In genomic region chr3:117494118-117494517, GRCm38 (mm10) we compare ENCODE assay signal across 8 mouse cellular contexts.
DNase-seq lines count a peak whose midpoint lies in the region; ATAC-seq and TF ChIP-seq lines count a peak whose summit lies in the region.

No protein-coding gene starts in this region.

- WGBS in lung, embryonic 14.5 days: 59% methylated on average over 2 of the region's 2 CpGs

- H3K4me3 ChIP-seq in lung, embryonic 14.5 days (ENCODE audit: low read depth, low read length): no peak overlapping the region

- no peak overlapping the region for H3K27ac ChIP-seq in lung, embryonic 14.5 days (ENCODE audit: low read depth)

- H3K9ac ChIP-seq in lung, embryonic 14.5 days: no peak overlapping the region

- H3K36me3 ChIP-seq in lung, embryonic 14.5 days (ENCODE audit: insufficient read depth): no peaks in the 10 kb centered on the region

- peak; percentile 27 for DNase-seq in kidney, adult 9 months
- DNase-seq in kidney, adult 11 months: no peak
- DNase-seq in MN1 (ENCODE audit: low spot score): peak; percentile 42
- peak; percentile 64 for DNase-seq in adrenal gland, postnatal 14 days
- peak; percentile 23 to 40 for DNase-seq in frontal cortex, postnatal 25 days (ENCODE audit: low spot score in 2 of 2)
- peak; percentile 76 for DNase-seq in lung, embryonic 14.5 days
- DNase-seq in spleen, adult 18-20 months: no peak
- no peak for DNase-seq in urinary bladder, postnatal 10 days (ENCODE audit: low spot score)

- H3K4me2 ChIP-seq in lung, embryonic 14.5 days: no peak overlapping the region

- no peak for ATAC-seq in lung, embryonic 14.5 days (ENCODE audit: insufficient read depth)

- no peaks in the 10 kb centered on the region for H3K4me1 ChIP-seq in lung, embryonic 14.5 days (ENCODE audit: insufficient read depth)

- peak; percentile 49 for TF ChIP-seq CTCF in lung, embryonic 14.5 days (IDR thresholded peaks at IDR 0.05; ENCODE audit: low read depth)

- H3K27me3 ChIP-seq in lung, embryonic 14.5 days (ENCODE audit: insufficient read depth, low read length): no peaks in the 10 kb centered on the region

- no peaks in the 10 kb centered on the region for H3K9me3 ChIP-seq in lung, embryonic 14.5 days (ENCODE audit: low read depth, low read length)

Comparison
In these comparisons a context has a peak if more than half of its experiments do, and no peak if none do; other contexts are left out.
1. DNase-seq: peak in kidney, adult 9 months (single experiment), MN1 (single experiment), adrenal gland, postnatal 14 days (single experiment), frontal cortex, postnatal 25 days (2 of 2) and lung, embryonic 14.5 days (single experiment); none in kidney, adult 11 months (single experiment), spleen, adult 18-20 months (0 of 2) and urinary bladder, postnatal 10 days (single experiment).